Mouse (Mus musculus): Measurements from ENCODE around the gene Glud1. TPM values are rescaled to one million over a fixed set of nuclear protein-coding genes. Genes with fewer than 3 reads are reported as not detected.

Glud1 gene
- polyA plus RNA-seq, 1 experiment from 2014 or later: 64.4 TPM

DNA sequence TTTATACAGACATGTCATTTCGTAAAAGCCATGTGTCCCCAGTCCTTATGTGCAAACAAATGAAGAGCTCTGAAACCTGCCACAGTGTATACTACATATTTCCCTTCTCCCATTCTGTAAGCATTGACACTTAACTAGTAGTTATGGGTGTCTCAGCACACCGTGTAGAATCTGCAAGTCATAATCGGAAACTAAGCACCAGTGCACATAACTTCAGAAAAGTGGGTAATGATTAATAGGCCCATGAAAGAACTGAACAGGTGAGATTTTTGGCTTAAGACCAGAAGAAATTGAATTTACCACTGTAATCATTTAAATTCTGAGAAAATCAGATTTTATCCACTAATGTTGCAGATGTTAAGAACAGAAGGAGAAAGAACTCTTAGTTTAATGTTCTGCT lies 4.3 kb downstream of the Glud1 start:
- H3K9ac ChIP-seq (ENCODE audit: low read depth, low read length): no peak overlapping the region
- no peak overlapping the region for H3K4me3 ChIP-seq (ENCODE audit: low read depth, low read length)
- WGBS (ENCODE audit: insufficient replicate concordance): 84% methylated on average over 3 of the region's 3 CpGs
- H3K27me3 ChIP-seq (ENCODE audit: control insufficient read depth, insufficient read depth, low read length): no peaks in the 10 kb centered on the region
- no peak overlapping the region for H3K27ac ChIP-seq (ENCODE audit: low read depth, low read length)
- no peak overlapping the region for H3K4me2 ChIP-seq
- peaks cover 2% of the 10 kb centered on the region; the same call in 1 of the 2 replicates for H3K36me3 ChIP-seq (ENCODE audit: control insufficient read depth, insufficient read depth, low read length)
- H3K9me3 ChIP-seq (replicated peaks; ENCODE audit: control insufficient read depth, low read length): no peaks in the 10 kb centered on the region
- ATAC-seq (replicated peaks; ENCODE audit: insufficient number of reproducible peaks, low FRiP score, low TSS enrichment): no peak
- peaks cover 15% of the 10 kb centered on the region for H3K4me1 ChIP-seq (ENCODE audit: control insufficient read depth, insufficient read depth, low read length)

DNA sequence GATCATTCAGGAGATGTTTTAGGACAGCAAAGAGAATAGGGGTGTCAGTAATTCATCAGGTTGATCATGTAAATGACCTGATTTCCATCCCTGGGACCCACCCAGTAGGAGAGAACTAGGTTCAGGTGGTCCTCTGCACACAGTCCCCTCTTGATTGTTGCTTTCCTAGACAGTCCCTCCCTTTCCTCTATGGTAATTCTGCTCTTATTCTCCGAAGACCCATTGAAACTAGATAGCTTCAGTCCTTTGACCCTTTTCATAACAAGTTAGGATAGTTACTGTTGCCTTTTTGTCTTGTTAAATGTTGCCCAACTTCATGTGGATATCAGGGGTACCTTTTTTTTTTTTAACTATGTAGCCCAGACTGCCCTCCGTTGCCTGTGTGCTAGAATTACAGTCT lies 5.8 kb downstream of the Glud1 start:
- 96% methylated on average over 2 of the region's 2 CpGs for WGBS (ENCODE audit: insufficient replicate concordance)
- no peak overlapping the region for H3K4me3 ChIP-seq (ENCODE audit: low read depth, low read length)
- H3K4me2 ChIP-seq: no peak overlapping the region
- H3K4me1 ChIP-seq (ENCODE audit: control insufficient read depth, insufficient read depth, low read length): peaks cover 15% of the 10 kb centered on the region
- H3K9me3 ChIP-seq (replicated peaks; ENCODE audit: control insufficient read depth, low read length): no peaks in the 10 kb centered on the region
- no peak overlapping the region for H3K9ac ChIP-seq (ENCODE audit: low read depth, low read length)
- H3K27ac ChIP-seq (ENCODE audit: low read depth, low read length): no peak overlapping the region
- ATAC-seq (replicated peaks; ENCODE audit: insufficient number of reproducible peaks, low FRiP score, low TSS enrichment): no peak
- H3K27me3 ChIP-seq (ENCODE audit: control insufficient read depth, insufficient read depth, low read length): no peaks in the 10 kb centered on the region
- peaks cover 5% of the 10 kb centered on the region; the same call in 1 of the 2 replicates for H3K36me3 ChIP-seq (ENCODE audit: control insufficient read depth, insufficient read depth, low read length)

DNA sequence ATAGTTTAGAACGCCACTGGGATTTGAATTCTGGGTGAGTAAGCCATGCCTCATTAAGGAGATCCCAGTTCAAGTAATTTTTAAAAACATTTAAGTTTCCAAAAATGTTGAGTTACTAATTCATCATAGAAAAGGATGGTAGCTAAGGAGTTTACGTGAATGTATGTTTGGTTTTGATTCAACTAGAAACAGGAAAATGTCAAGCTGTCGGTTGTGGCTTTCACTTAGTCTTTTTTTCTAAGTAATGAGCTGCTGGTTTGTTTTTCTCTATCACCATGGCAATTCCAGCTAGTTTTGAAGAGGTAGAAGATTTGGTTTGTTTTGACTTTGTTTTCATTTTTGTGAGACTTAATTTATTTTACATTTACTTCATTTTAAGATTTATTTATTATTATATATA lies 6.9 kb downstream of the Glud1 start:
- WGBS (ENCODE audit: insufficient replicate concordance): 85% methylated on average over 3 of the region's 3 CpGs
- Histone ChIP-seq H3K9ac (ENCODE audit: low read depth, low read length) (no peak overlapping the region), H3K4me1 (ENCODE audit: control insufficient read depth, insufficient read depth, low read length) (peaks cover 10% of the 10 kb centered on the region), H3K9me3 (replicated peaks; ENCODE audit: control insufficient read depth, low read length) (no peaks in the 10 kb centered on the region), H3K27me3 (ENCODE audit: control insufficient read depth, insufficient read depth, low read length) (no peaks in the 10 kb centered on the region), H3K4me2 (no peak overlapping the region), H3K36me3 (ENCODE audit: control insufficient read depth, insufficient read depth, low read length) (peaks cover 8% of the 10 kb centered on the region; the same call in 1 of the 2 replicates), H3K4me3 (ENCODE audit: low read depth, low read length) (no peak overlapping the region), H3K27ac (ENCODE audit: low read depth, low read length) (no peak overlapping the region)
- no peak for ATAC-seq (replicated peaks; ENCODE audit: insufficient number of reproducible peaks, low FRiP score, low TSS enrichment)

DNA sequence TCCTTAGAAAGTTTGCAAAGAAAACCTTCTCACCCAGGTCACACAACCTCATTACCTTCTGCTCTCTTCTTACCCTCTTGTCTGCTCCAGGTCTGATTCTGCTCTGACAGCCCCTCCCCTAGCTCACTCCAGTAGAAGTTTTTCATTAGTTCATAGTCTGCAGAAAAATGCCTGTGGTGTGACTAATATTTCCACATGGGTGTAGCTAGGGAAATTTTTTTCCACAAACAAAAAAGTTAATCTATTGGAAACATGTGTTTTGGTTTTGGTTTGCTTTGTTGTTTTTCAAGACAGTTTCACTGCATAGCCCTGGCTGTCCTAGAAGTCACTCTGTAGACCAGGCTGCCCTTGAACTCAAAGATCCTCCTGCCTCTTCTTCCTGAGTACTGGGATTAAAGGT lies 7.6 kb downstream of the Glud1 start:
- Histone ChIP-seq H3K36me3 (ENCODE audit: control insufficient read depth, insufficient read depth, low read length) (peaks cover 8% of the 10 kb centered on the region), H3K9me3 (replicated peaks; ENCODE audit: control insufficient read depth, low read length) (no peaks in the 10 kb centered on the region), H3K4me3 (ENCODE audit: low read depth, low read length) (no peak overlapping the region), H3K27ac (ENCODE audit: low read depth, low read length) (no peak overlapping the region), H3K27me3 (ENCODE audit: control insufficient read depth, insufficient read depth, low read length) (no peaks in the 10 kb centered on the region), H3K9ac (ENCODE audit: low read depth, low read length) (no peak overlapping the region), H3K4me2 (no peak overlapping the region), H3K4me1 (ENCODE audit: control insufficient read depth, insufficient read depth, low read length) (peaks cover 5% of the 10 kb centered on the region; the same call in 1 of the 2 replicates)
- ATAC-seq (replicated peaks; ENCODE audit: insufficient number of reproducible peaks, low FRiP score, low TSS enrichment): no peak

DNA sequence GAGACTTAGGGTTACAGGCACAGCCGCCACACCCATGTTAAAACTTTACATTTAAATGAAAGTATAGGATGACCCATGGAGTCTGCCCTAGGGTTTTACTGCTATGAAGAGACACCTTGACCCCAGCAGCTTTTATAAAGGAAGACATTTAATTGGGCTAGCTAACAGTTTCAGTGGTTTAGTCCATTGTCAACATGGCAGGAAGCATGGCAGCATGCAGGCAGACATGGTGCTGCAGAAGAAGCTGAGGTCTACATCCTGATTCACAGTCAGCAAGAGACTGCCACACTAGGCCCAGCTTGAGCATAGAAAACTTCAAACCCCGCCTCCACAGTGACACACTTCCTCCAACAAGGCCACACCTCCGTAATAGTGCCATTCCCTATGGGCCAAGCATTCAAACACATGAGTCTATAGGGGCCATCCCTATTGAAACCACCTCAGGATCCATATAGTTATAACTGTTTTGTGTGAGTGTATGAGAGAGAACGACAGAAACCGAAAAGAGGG lies 13.1 kb downstream of the Glud1 start:
- no peak overlapping the region for H3K4me2 ChIP-seq
- WGBS (ENCODE audit: insufficient replicate concordance): 94% methylated on average over 5 of the region's 5 CpGs
- peaks cover 12% of the 10 kb centered on the region for H3K36me3 ChIP-seq (ENCODE audit: control insufficient read depth, insufficient read depth, low read length)
- no peaks in the 10 kb centered on the region for H3K4me1 ChIP-seq (ENCODE audit: control insufficient read depth, insufficient read depth, low read length)
- no peak overlapping the region for H3K4me3 ChIP-seq (ENCODE audit: low read depth, low read length)
- H3K9ac ChIP-seq (ENCODE audit: low read depth, low read length): no peak overlapping the region
- H3K27me3 ChIP-seq (ENCODE audit: control insufficient read depth, insufficient read depth, low read length): no peaks in the 10 kb centered on the region
- no peak overlapping the region for H3K27ac ChIP-seq (ENCODE audit: low read depth, low read length)
- H3K9me3 ChIP-seq (replicated peaks; ENCODE audit: control insufficient read depth, low read length): no peaks in the 10 kb centered on the region
- no peak for ATAC-seq (replicated peaks; ENCODE audit: insufficient number of reproducible peaks, low FRiP score, low TSS enrichment)

DNA sequence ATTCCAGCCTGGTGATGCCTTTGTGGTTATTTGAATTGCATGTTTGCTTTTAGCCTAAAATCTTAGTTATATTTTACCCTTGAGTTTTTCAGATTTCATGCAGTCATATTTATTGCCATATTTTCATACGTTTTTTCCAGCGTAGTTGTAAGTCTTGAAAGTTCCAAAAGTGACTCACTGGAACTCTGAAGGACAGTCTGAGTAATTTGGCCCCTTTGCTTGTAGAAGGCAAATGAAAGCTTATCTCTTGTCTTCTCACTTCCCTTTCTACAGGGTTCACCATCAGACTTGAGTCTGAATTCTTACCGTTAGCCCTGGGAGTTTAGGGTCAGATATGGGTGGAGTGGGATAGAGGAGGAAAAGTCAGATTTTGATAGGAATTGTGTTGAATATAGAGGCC lies 16.1 kb downstream of the Glud1 start:
- no peaks in the 10 kb centered on the region for H3K4me1 ChIP-seq (ENCODE audit: control insufficient read depth, insufficient read depth, low read length)
- H3K9ac ChIP-seq (ENCODE audit: low read depth, low read length): no peak overlapping the region
- no peak overlapping the region for H3K4me3 ChIP-seq (ENCODE audit: low read depth, low read length)
- H3K36me3 ChIP-seq (ENCODE audit: control insufficient read depth, insufficient read depth, low read length): peaks cover 10% of the 10 kb centered on the region
- no peak overlapping the region for H3K4me2 ChIP-seq
- no peak overlapping the region for H3K27ac ChIP-seq (ENCODE audit: low read depth, low read length)
- H3K27me3 ChIP-seq (ENCODE audit: control insufficient read depth, insufficient read depth, low read length): no peaks in the 10 kb centered on the region
- 73% methylated on average over 3 of the region's 3 CpGs for WGBS (ENCODE audit: insufficient replicate concordance)
- no peaks in the 10 kb centered on the region for H3K9me3 ChIP-seq (replicated peaks; ENCODE audit: control insufficient read depth, low read length)
- no peak for ATAC-seq (replicated peaks; ENCODE audit: insufficient number of reproducible peaks, low FRiP score, low TSS enrichment)

DNA sequence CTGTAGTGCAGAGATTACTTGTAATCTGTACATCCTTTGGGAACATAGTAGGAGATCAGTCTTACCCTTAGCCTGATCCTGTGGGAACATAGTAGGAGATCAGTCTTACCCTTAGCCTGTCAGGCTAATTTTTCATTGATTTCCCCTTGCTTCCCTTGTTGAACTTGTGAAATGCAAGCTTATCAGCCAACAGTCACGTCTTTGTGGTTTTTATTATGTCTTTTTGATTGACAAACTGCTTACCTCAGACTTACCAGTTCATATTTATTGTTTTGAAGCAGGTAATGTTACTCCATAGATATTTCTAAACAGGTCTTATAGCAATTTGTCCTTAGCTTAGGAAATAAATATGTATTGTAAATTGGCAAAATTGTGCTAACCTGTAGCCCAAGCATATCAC lies 17.1 kb downstream of the Glud1 start:
- Histone ChIP-seq H3K4me3 (ENCODE audit: low read depth, low read length) (no peak overlapping the region), H3K9me3 (replicated peaks; ENCODE audit: control insufficient read depth, low read length) (no peaks in the 10 kb centered on the region), H3K27ac (ENCODE audit: low read depth, low read length) (no peak overlapping the region), H3K4me2 (no peak overlapping the region), H3K4me1 (ENCODE audit: control insufficient read depth, insufficient read depth, low read length) (no peaks in the 10 kb centered on the region), H3K9ac (ENCODE audit: low read depth, low read length) (no peak overlapping the region), H3K27me3 (ENCODE audit: control insufficient read depth, insufficient read depth, low read length) (no peaks in the 10 kb centered on the region), H3K36me3 (ENCODE audit: control insufficient read depth, insufficient read depth, low read length) (peaks cover 8% of the 10 kb centered on the region)
- WGBS (ENCODE audit: insufficient replicate concordance): 77% methylated on average over 1 of the region's 1 CpGs
- no peak for ATAC-seq (replicated peaks; ENCODE audit: insufficient number of reproducible peaks, low FRiP score, low TSS enrichment)

DNA sequence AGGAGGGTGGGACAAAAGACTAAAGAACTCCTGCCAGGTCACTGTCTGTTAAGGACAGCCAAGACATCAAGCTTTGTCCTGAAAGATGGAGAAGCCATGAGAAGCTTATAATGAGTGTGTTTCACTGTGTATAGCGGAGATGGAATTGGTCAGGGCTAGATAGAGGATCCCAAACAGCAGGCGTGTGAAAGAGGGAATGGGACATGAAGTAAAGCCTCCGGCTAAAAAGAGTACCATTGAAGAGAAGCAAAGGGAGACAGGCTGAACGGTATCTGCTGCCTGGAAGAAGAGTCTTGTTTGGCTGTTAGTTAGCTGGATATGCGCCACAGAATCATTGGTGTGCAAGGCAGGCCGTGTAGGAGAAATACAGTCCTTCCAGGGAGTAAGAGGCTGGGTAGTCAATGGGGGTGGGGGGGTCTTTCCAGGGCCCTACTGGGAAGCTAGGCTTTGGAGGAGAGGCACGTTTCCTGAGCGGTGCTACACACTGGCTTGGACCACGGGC lies 20.2 kb downstream of the Glud1 start:
- Histone ChIP-seq H3K9me3 (replicated peaks; ENCODE audit: control insufficient read depth, low read length) (no peaks in the 10 kb centered on the region), H3K4me1 (ENCODE audit: control insufficient read depth, insufficient read depth, low read length) (no peaks in the 10 kb centered on the region), H3K27ac (ENCODE audit: low read depth, low read length) (no peak overlapping the region), H3K4me3 (ENCODE audit: low read depth, low read length) (no peak overlapping the region), H3K4me2 (no peak overlapping the region), H3K36me3 (ENCODE audit: control insufficient read depth, insufficient read depth, low read length) (peaks cover 18% of the 10 kb centered on the region), H3K27me3 (ENCODE audit: control insufficient read depth, insufficient read depth, low read length) (no peaks in the 10 kb centered on the region), H3K9ac (ENCODE audit: low read depth, low read length) (no peak overlapping the region)
- WGBS (ENCODE audit: insufficient replicate concordance): 87% methylated on average over 9 of the region's 9 CpGs
- no peak for ATAC-seq (replicated peaks; ENCODE audit: insufficient number of reproducible peaks, low FRiP score, low TSS enrichment)

DNA sequence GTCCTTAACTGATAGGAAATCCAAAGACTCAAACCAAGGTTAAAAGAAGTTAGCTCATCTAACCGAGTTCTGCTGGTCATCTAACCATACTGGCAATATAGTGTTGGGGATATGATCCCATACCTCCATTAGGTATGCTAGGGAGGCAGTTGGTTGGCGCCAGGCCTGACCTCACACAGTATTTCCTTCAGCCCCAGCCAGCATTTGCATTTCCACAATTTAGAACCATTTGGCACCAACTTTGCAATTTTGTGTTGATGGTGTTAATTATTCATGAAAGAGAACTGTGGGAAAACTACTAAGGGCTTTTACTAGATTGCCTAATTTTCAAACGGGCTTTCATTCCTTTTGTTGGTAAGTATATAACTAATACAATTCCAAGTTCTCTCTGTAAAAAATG lies 21.4 kb downstream of the Glud1 start:
- Histone ChIP-seq H3K27ac (ENCODE audit: low read depth, low read length) (no peak overlapping the region), H3K9me3 (replicated peaks; ENCODE audit: control insufficient read depth, low read length) (no peaks in the 10 kb centered on the region), H3K4me2 (no peak overlapping the region), H3K4me1 (ENCODE audit: control insufficient read depth, insufficient read depth, low read length) (no peaks in the 10 kb centered on the region), H3K27me3 (ENCODE audit: control insufficient read depth, insufficient read depth, low read length) (no peaks in the 10 kb centered on the region), H3K36me3 (ENCODE audit: control insufficient read depth, insufficient read depth, low read length) (peaks cover 22% of the 10 kb centered on the region), H3K4me3 (ENCODE audit: low read depth, low read length) (no peak overlapping the region), H3K9ac (ENCODE audit: low read depth, low read length) (no peak overlapping the region)
- WGBS (ENCODE audit: insufficient replicate concordance): 83% methylated on average over 3 of the region's 3 CpGs
- ATAC-seq (replicated peaks; ENCODE audit: insufficient number of reproducible peaks, low FRiP score, low TSS enrichment): no peak

Data from heart, embryonic 11.5 days (tissue).